Mouse (Mus musculus) frontal cortex, postnatal 14 days (tissue): Measurements from ENCODE around the gene Tspan31.
A peak's percentile ranks its signal among the peaks of the same experiment; 100 is the strongest.
"Not testable (repeated sequence)": the region's sequence is repeated elsewhere in the genome, so short reads cannot be mapped to it uniquely, and the experiment has no call there.

Source experiments
- DNase-seq, 2 experiments: peaks; one replicate each; pipeline ENCODE4 v3.0.0; 2022; ENCODE audit warnings: low spot score in 2 of 2

Tspan31 gene

DNA sequence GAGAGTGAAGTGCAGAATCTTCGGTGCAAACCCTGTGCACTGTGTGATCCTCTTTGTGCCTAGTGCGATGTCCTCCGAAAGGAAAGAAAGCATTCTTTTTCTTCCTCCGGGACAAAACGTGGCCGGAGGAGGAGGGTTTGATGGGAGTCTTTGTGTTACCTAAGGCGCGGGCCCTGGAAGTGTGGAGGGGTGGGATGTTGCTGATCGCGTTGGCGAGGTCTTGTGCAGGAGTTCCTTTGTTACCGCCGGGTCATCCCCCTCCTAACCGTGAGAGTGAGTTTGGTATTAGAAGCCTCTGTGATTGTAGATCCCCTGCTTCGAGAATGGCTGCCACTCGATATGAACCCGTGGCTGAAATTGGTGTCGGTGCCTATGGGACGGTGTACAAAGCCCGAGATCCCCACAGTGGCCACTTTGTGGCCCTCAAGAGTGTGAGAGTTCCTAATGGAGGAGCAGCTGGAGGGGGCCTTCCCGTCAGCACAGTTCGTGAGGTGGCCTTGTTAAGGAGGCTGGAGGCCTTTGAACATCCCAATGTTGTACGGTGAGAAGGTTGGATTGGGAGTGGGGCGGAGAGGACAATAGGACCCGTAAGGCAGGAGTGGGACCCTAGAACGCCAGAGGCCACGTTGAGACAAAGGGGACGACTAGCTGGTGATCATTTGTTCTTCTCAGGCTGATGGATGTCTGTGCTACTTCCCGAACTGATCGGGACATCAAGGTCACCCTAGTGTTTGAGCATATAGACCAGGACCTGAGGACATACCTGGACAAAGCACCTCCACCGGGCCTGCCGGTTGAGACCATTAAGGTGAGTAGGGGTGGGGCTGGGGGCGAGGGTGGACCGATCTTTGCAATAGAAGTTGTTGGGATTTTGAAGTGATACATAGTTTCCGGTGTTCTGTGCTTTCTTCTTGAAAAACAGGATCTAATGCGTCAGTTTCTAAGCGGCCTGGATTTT, 5.9 kb downstream of the Tspan31 start:
- DNase-seq, result no peak

DNA sequence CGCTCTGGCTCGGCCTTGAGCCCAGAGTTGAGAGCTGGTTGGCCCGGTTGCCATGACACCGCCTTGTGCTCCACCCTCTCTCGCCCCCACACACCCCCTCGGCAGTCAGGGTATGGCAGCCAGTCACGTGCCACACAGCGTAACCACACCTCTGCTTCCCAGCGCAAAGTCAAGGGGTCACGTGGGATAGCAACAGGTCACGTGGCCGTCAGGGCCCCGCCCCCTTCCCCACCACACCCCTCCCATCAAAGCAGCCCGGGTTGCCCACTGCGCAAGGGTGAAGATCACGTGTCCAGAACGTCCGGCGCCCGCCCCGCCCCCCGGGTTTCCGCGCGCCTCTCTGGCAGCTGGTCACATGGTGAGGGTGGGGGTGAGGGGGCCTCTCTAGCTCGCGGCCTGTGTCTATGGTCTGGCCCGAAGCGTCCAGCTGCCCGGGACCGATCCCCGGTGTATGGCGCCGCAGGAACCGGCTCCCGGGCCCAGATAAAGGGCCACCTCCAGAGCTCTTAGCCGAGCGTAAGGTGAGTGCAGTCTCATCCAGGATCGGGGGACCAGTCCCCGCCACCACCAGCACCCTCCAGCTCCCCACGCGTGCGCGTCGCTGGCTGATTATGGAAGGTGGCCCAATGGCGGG, 6.7 kb downstream of the Tspan31 start, which contains the start of gene Cdk4:
TSS of gene Cdk4 (plus strand) at position 296 of the 634 bp plus-strand sequence.
- DNase-seq, result peak; percentile 97 to 99

DNA sequence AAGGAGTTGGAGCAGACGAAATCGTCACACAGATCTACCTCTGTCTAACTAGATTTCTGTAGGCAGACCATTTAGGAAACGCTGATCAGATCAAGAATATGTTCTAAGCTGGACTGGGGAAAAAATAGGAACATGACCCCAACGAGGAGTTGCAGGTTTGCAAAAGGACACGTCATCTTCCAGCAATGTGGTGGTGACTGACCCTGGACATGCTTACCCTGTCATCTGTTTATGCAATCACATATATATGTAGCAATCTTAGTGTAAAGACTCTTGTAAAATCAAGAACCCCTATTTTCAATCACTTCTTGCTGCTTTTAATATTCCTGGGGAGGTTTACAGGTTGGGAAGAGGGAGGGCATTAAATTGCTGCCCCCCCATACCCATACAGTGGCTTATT, 7.6 kb downstream of the Tspan31 start:
- no peak for DNase-seq

GRCm38 (mm10) chr10:127062101-127062500, 8.0 kb downstream of the Tspan31 start:
- DNase-seq, result not testable (repeated sequence)

DNA sequence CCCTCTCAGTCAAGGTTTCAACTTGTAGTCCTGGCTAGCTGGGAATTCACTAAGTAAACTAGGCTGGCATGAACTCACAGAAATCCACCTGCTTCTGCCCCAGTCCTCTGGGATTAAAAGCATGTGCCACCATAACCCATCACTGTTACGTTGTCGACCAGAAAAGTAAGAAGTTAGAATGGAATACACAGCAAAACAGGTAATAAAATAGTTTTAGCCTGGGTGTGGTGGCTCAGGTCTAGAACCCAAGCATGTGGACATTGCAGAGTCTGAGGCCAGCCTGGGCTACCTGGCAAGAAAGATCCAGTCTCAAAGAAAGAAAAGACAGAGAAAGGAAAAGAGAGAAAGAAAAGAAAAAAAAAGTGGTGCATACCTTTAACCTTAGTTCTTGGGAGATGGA, 8.6 kb downstream of the Tspan31 start:
- DNase-seq, result no peak

- DNase-seq, result no peak
These were observed 9.0 kb downstream of the Tspan31 start for GRCm38 (mm10) chr10:127061085-127061484.

- DNase-seq, result peak in 1 of 2 experiments; percentile 67
These were observed 9.8 kb downstream of the Tspan31 start, which contains the start of gene March9 for GRCm38 (mm10) chr10:127059968-127060916. Gene March9 (minus strand): TSS chr10:127060184.

DNA sequence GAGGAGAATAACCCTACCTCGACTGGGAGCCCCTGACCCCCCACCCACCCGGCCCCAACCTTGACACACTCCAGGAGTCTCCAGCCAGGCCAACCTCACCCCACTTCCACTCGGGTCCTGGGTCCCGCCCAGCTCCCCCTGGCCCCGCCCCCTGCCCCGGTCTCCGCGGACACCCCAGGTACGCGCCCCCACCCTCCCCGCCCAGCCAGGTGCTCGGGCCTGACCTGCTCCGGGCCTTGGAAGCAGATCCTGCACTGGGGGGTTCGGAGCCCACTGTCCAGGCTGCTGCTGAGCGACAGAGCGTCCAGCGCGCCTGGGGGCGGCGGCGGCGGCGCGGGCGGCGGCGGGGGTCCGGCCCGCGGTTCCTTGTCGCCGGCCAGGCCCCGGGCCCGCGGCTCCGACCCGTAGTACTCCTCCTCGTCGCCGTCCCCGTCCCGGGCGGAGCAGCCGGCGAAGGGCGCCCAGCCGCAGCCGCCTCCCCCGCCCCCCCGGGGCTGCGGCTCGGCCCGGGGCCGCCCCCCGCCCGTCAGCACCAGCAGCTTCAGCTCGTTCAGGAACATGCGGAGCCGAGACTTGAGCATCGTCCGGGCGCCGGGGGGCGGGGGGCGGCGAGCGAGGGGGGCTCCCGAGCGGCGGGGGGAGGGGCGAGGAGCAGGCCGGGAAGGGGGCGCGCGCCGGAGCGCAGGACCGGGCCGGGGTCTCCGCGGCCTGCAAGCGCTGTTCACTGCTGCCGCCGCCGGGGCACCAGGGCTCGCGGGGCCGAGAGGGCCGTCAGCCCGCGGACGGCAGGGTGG, 10.7 kb downstream of the Tspan31 start:
- no peak for DNase-seq

DNA sequence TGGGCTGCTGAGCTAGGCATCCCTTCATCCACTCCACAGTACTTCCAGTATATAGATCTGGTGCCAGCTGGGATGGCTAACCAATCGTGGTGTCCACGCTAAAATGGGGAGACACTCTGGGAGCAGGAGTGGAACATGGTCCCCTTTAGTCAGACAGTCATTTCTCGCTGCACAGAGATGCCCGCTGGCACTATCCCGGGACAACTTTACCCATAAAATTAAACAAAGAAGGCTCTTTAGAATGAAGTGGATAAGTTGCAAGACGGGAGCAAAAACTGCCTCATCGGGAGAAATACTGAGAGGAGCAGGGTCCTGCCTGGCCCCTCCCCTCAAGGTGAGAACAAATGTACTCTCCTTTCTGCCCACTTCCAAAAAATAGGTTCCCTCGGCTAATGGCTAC, 11.4 kb downstream of the Tspan31 start:
- DNase-seq, result no peak

- DNase-seq, result peak in 1 of 2 experiments; percentile 70
These were observed 11.9 kb downstream of the Tspan31 start for GRCm38 (mm10) chr10:127058161-127058560.

- DNase-seq, result no peak
These were observed 13.6 kb downstream of the Tspan31 start for GRCm38 (mm10) chr10:127056490-127056889.

GRCm38 (mm10) chr10:127055406-127055805, 14.7 kb downstream of the Tspan31 start:
- no peak for DNase-seq

GRCm38 (mm10) chr10:127054646-127055045, 15.4 kb downstream of the Tspan31 start:
- no peak for DNase-seq

GRCm38 (mm10) chr10:127050119-127050474, 20.0 kb downstream of the Tspan31 start:
- DNase-seq, result no peak

DNA sequence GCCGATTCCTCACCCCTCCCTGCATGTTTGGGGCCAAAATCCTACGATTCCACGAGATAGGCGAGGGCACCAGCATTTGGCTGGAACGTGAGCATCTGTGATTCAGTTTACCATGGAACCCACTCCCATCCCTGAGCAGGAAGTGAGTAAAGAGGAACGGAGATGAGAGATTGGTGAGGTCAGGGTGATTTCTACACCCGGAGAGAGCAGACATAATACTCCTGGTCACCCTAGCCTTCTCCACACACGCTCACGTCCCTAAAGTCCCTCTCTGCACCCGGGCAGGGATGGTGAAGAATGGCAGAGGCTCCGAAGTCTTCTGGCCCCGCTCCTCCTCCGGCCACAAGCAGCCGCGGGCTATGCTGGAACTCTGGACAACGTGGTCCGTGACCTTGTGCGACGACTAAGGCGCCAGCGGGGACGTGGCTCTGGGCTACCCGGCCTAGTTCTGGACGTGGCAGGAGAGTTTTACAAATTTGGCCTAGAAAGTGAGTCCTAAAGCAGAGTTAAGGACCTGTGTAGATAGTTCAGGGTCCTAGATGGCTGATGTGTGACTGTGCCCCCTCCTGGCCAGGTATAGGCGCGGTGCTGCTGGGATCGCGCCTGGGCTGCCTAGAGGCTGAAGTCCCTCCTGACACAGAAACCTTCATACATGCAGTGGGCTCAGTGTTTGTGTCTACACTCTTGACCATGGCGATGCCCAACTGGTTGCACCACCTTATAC, 20.5 kb downstream of the Tspan31 start:
- DNase-seq, result no peak

- DNase-seq, result no peak
These were observed 21.3 kb downstream of the Tspan31 start for GRCm38 (mm10) chr10:127048608-127049394.

GRCm38 (mm10) chr10:127047954-127048353, 22.1 kb downstream of the Tspan31 start, which contains the start of gene Cyp27b1:
Gene Cyp27b1 (plus strand): TSS chr10:127048250.
- no peak for DNase-seq

DNA sequence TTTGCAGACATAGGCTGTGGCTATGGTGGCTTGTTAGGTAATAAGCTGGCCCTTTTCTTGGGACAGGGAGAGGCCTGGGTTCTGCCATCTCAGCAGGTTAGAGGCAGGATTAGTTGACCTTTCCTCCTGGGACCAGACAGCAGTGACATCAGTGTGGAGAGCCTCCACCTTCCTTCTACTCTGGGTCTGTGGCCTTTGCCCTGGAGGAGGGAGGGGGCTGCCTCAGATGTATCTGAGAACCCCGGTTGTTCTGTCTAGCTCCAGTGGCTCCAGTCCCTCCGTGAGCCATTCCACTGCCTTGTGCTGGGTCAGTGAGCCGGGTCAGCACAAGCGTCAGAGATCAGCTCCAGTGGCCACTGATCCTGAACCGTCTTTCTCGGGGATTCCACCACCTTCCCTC, 26.9 kb downstream of the Tspan31 start:
- no peak for DNase-seq

- no peak for DNase-seq
These were observed 27.5 kb downstream of the Tspan31 start for GRCm38 (mm10) chr10:127042468-127043115.
